Mouse (Mus musculus): Measurements from ENCODE around the gene Hoxa13. TPM values are rescaled to one million over a fixed set of nuclear protein-coding genes. Genes with fewer than 3 reads are reported as not detected.

Hoxa13 gene
- polyA plus RNA-seq (2012; rRNA removed) = not detected in 2 replicates

GRCm38 (mm10) chr6:52260654-52261575 is at the start of gene Hoxa13:
TSS of gene Hoxa13 (minus strand) at chr6:52260880.
- TF ChIP-seq CTCF (IDR thresholded peaks at IDR 0.05; ENCODE audit: borderline replicate concordance, control insufficient read depth, extremely low read depth, insufficient read depth, low read length, poor library complexity) (no peak), POLR2A (IDR thresholded peaks at IDR 0.05; ENCODE audit: control insufficient read depth, extremely low read depth, insufficient read depth, low read length, poor library complexity) (no peak)
- peaks cover 3% of the 10 kb centered on the region; the same call in 1 of the 2 replicates for H3K4me1 ChIP-seq (replicated peaks; ENCODE audit: control insufficient read depth, insufficient read depth, low read length)
- H3K27ac ChIP-seq (ENCODE audit: control insufficient read depth, insufficient read depth, low read length) = no peak within 1 kb of the TSS
- no peaks in the 10 kb centered on the region for H3K36me3 ChIP-seq (ENCODE audit: control insufficient read depth, insufficient read depth, low read length)
- H3K4me3 ChIP-seq (ENCODE audit: control insufficient read depth, insufficient read depth, low read length) = peak within 1 kb of the TSS; percentile 43
- H3K27me3 ChIP-seq (ENCODE audit: control insufficient read depth, insufficient read depth, low read length) = peaks cover 45% of the 10 kb centered on the region
- DNase-seq = peak; percentile 60
- WGBS = 3% methylated on average over 52 of the region's 72 CpGs

- Histone ChIP-seq H3K4me3 (ENCODE audit: control insufficient read depth, insufficient read depth, low read length) (no peak overlapping the region), H3K4me1 (replicated peaks; ENCODE audit: control insufficient read depth, insufficient read depth, low read length) (peaks cover 6% of the 10 kb centered on the region), H3K36me3 (ENCODE audit: control insufficient read depth, insufficient read depth, low read length) (no peaks in the 10 kb centered on the region), H3K27me3 (ENCODE audit: control insufficient read depth, insufficient read depth, low read length) (peaks cover 43% of the 10 kb centered on the region), H3K27ac (ENCODE audit: control insufficient read depth, insufficient read depth, low read length) (no peak overlapping the region)
- TF ChIP-seq CTCF (IDR thresholded peaks at IDR 0.05; ENCODE audit: borderline replicate concordance, control insufficient read depth, extremely low read depth, insufficient read depth, low read length, poor library complexity) (no peak), POLR2A (IDR thresholded peaks at IDR 0.05; ENCODE audit: control insufficient read depth, extremely low read depth, insufficient read depth, low read length, poor library complexity) (no peak)
- 10% methylated on average over 24 of the region's 24 CpGs for WGBS
- no peak for DNase-seq
These were observed 49.7 kb upstream of the Hoxa13 start for GRCm38 (mm10) chr6:52310366-52310765.

GRCm38 (mm10) chr6:52309766-52310165 is 49.1 kb upstream of the Hoxa13 start:
- Histone ChIP-seq H3K4me1 (replicated peaks; ENCODE audit: control insufficient read depth, insufficient read depth, low read length) (peaks cover 6% of the 10 kb centered on the region), H3K36me3 (ENCODE audit: control insufficient read depth, insufficient read depth, low read length) (no peaks in the 10 kb centered on the region), H3K27ac (ENCODE audit: control insufficient read depth, insufficient read depth, low read length) (no peak overlapping the region), H3K27me3 (ENCODE audit: control insufficient read depth, insufficient read depth, low read length) (peaks cover 38% of the 10 kb centered on the region), H3K4me3 (ENCODE audit: control insufficient read depth, insufficient read depth, low read length) (no peak overlapping the region)
- DNase-seq = no peak
- no peak for TF ChIP-seq POLR2A (IDR thresholded peaks at IDR 0.05; ENCODE audit: control insufficient read depth, extremely low read depth, insufficient read depth, low read length, poor library complexity)
- no peak for TF ChIP-seq CTCF (IDR thresholded peaks at IDR 0.05; ENCODE audit: borderline replicate concordance, control insufficient read depth, extremely low read depth, insufficient read depth, low read length, poor library complexity)
- WGBS = 61% methylated on average over 10 of the region's 10 CpGs

GRCm38 (mm10) chr6:52305877-52306389 is 45.3 kb upstream of the Hoxa13 start:
- TF ChIP-seq POLR2A (IDR thresholded peaks at IDR 0.05; ENCODE audit: control insufficient read depth, extremely low read depth, insufficient read depth, low read length, poor library complexity) (no peak), CTCF (IDR thresholded peaks at IDR 0.05; ENCODE audit: borderline replicate concordance, control insufficient read depth, extremely low read depth, insufficient read depth, low read length, poor library complexity) (peak; percentile 61; the same call in 1 of the 2 replicates)
- peak overlapping the region; percentile 54 for H3K4me3 ChIP-seq (ENCODE audit: control insufficient read depth, insufficient read depth, low read length)
- no peak overlapping the region for H3K27ac ChIP-seq (ENCODE audit: control insufficient read depth, insufficient read depth, low read length)
- WGBS = under 1% methylated on average over 30 of the region's 30 CpGs
- DNase-seq = peak; percentile 71
- H3K27me3 ChIP-seq (ENCODE audit: control insufficient read depth, insufficient read depth, low read length) = peaks cover 13% of the 10 kb centered on the region
- H3K36me3 ChIP-seq (ENCODE audit: control insufficient read depth, insufficient read depth, low read length) = no peaks in the 10 kb centered on the region
- peaks cover 6% of the 10 kb centered on the region for H3K4me1 ChIP-seq (replicated peaks; ENCODE audit: control insufficient read depth, insufficient read depth, low read length)

GRCm38 (mm10) chr6:52303426-52303825 is 42.7 kb upstream of the Hoxa13 start:
- WGBS = 27% methylated on average over 3 of the region's 3 CpGs
- TF ChIP-seq CTCF (IDR thresholded peaks at IDR 0.05; ENCODE audit: borderline replicate concordance, control insufficient read depth, extremely low read depth, insufficient read depth, low read length, poor library complexity) = no peak
- no peak for TF ChIP-seq POLR2A (IDR thresholded peaks at IDR 0.05; ENCODE audit: control insufficient read depth, extremely low read depth, insufficient read depth, low read length, poor library complexity)
- H3K27ac ChIP-seq (ENCODE audit: control insufficient read depth, insufficient read depth, low read length) = no peak overlapping the region

GRCm38 (mm10) chr6:52300806-52301205 is 40.1 kb upstream of the Hoxa13 start:
- Histone ChIP-seq H3K4me1 (replicated peaks; ENCODE audit: control insufficient read depth, insufficient read depth, low read length) (0 out of 2 replicates have a peak, but pooled peaks cover 2% of the 10 kb centered on the region), H3K27ac (ENCODE audit: control insufficient read depth, insufficient read depth, low read length) (no peak overlapping the region), H3K36me3 (ENCODE audit: control insufficient read depth, insufficient read depth, low read length) (no peaks in the 10 kb centered on the region), H3K27me3 (ENCODE audit: control insufficient read depth, insufficient read depth, low read length) (no peaks in the 10 kb centered on the region; the same call in 1 of the 2 replicates), H3K4me3 (ENCODE audit: control insufficient read depth, insufficient read depth, low read length) (no peak overlapping the region)
- no peak for DNase-seq
- TF ChIP-seq POLR2A (IDR thresholded peaks at IDR 0.05; ENCODE audit: control insufficient read depth, extremely low read depth, insufficient read depth, low read length, poor library complexity) (no peak), CTCF (IDR thresholded peaks at IDR 0.05; ENCODE audit: borderline replicate concordance, control insufficient read depth, extremely low read depth, insufficient read depth, low read length, poor library complexity) (no peak)
- WGBS = 88% methylated on average over 4 of the region's 4 CpGs

More at GRCm38 (mm10) chr6:52303426-52303825, 42.7 kb upstream of the Hoxa13 start:
- DNase-seq = no peak
- H3K27me3 ChIP-seq (ENCODE audit: control insufficient read depth, insufficient read depth, low read length) = peaks cover 3% of the 10 kb centered on the region; the same call in 1 of the 2 replicates
- H3K4me3 ChIP-seq (ENCODE audit: control insufficient read depth, insufficient read depth, low read length) = no peak overlapping the region
- peaks cover 6% of the 10 kb centered on the region for H3K4me1 ChIP-seq (replicated peaks; ENCODE audit: control insufficient read depth, insufficient read depth, low read length)
- H3K36me3 ChIP-seq (ENCODE audit: control insufficient read depth, insufficient read depth, low read length) = no peaks in the 10 kb centered on the region

All from thymus, adult 2 months (tissue).